Mouse (Mus musculus): Measurements from ENCODE around the gene Thbs4. TPM values are rescaled to one million over a fixed set of nuclear protein-coding genes. Genes with fewer than 3 reads are reported as not detected.

The Thbs4 gene
- total RNA-seq, 1 experiment from 2014 or later, result not detected

Other genes starting within 250 kb of the Thbs4 start
- gene Spz1, start 218.6 kb downstream of the Thbs4 start, total RNA-seq (2017), result not detected in 2 replicates
- 11.3 and 15.5 TPM in 2 replicates for gene Serinc5, start 183.7 kb downstream of the Thbs4 start, total RNA-seq (2017)
- 8.2 and 11.1 TPM in 2 replicates for gene Mtx3, start 49.9 kb upstream of the Thbs4 start, total RNA-seq (2017)